Mouse (Mus musculus): Measurements from ENCODE around the gene Theg. TPM values are rescaled to one million over a fixed set of nuclear protein-coding genes. Genes with fewer than 3 reads are reported as not detected.

Theg gene
- polyA plus RNA-seq, 1 experiment from 2014 or later = not detected

GRCm38 (mm10) chr10:79530241-79530640, 56.9 kb downstream of the Theg start:
- no peaks in the 10 kb centered on the region for H3K9me3 ChIP-seq (replicated peaks)
- no peak overlapping the region for H3K4me2 ChIP-seq (replicated peaks)
- no peak for ATAC-seq (ENCODE audit: low FRiP score)
- peaks cover 16% of the 10 kb centered on the region for H3K4me1 ChIP-seq
- WGBS = 72% methylated on average over 8 of the region's 8 CpGs
- no peak overlapping the region for H3K4me3 ChIP-seq
- no peaks in the 10 kb centered on the region; the same call in 1 of the 2 replicates for H3K27me3 ChIP-seq
- no peak overlapping the region for H3K9ac ChIP-seq
- H3K27ac ChIP-seq = no peak overlapping the region
- no peaks in the 10 kb centered on the region for H3K36me3 ChIP-seq

GRCm38 (mm10) chr10:79528081-79528480, 59.0 kb downstream of the Theg start:
- Histone ChIP-seq H3K4me1 (peaks cover 9% of the 10 kb centered on the region), H3K9me3 (replicated peaks) (no peaks in the 10 kb centered on the region), H3K9ac (no peak overlapping the region), H3K27ac (no peak overlapping the region), H3K4me3 (no peak overlapping the region), H3K36me3 (no peaks in the 10 kb centered on the region), H3K4me2 (replicated peaks) (no peak overlapping the region), H3K27me3 (no peaks in the 10 kb centered on the region)
- WGBS = 80% methylated on average over 3 of the region's 3 CpGs
- ATAC-seq (ENCODE audit: low FRiP score) = no peak

DNA sequence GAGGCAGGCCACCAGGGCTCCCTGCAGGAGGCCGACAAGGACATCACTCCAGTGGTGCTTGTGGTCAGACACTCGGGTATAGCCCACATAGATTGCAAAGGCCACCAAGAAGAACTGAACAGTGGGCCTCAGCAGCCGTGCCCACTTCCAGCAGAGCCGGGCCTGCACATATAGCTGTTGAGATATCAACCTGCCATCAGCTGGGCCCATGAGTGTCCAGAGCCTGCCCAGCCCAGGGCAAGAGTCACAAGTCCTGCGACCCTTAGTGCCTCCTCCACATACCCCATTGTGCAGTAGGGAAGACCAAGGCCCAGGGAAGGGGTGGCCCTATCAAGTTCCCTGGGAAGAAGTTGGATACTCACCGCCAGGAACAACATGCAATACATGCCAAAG, 59.7 kb downstream of the Theg start:
- no peaks in the 10 kb centered on the region for H3K36me3 ChIP-seq
- no peak overlapping the region for H3K4me2 ChIP-seq (replicated peaks)
- ATAC-seq (ENCODE audit: low FRiP score) = no peak
- no peaks in the 10 kb centered on the region for H3K27me3 ChIP-seq
- no peak overlapping the region for H3K9ac ChIP-seq
- WGBS = 84% methylated on average over 6 of the region's 6 CpGs
- H3K9me3 ChIP-seq (replicated peaks) = no peaks in the 10 kb centered on the region
- no peak overlapping the region for H3K27ac ChIP-seq
- peaks cover 2% of the 10 kb centered on the region; the same call in 1 of the 2 replicates for H3K4me1 ChIP-seq
- H3K4me3 ChIP-seq = no peak overlapping the region

DNA sequence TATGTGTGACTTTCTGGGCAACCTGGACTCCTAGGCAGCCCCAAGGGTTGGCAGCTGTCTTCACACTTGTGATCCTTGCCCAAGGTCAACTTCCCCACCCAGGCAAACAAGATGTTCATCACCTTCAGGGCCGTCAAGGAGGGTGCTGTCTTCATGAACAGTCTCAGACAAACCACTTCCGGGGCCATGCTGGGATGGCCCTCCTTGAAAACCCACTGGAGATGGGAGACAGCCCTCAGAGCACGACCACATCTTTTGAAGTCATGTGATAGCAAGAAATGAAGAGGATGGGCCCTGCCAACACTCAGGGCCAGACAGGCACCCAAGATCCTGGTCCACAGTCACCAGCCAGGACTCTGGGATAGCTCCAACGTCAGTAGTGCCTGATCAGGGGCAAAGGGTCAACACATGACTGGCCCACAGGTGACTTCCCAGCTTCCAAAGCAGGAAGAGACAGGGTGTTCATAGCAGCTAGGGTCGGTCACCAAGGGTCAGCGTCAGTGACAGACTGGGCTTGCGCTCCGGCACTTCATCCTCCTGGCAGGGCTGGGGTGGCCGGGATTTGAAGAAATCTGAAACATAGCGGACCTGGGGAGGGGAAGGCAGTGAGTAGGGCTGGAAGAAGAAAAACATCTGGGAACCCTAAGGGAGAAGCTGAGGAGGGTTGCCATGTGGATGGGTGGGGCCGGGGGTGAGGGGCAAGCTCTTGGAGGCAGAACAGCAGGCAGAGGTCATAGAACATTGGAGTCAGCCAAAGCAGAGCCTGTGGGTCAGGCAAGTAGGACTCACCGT, 60.3 kb downstream of the Theg start:
- Histone ChIP-seq H3K4me1 (no peaks in the 10 kb centered on the region), H3K4me2 (replicated peaks) (no peak overlapping the region), H3K27ac (no peak overlapping the region), H3K4me3 (no peak overlapping the region), H3K9ac (no peak overlapping the region), H3K27me3 (no peaks in the 10 kb centered on the region), H3K36me3 (no peaks in the 10 kb centered on the region), H3K9me3 (replicated peaks) (no peaks in the 10 kb centered on the region)
- WGBS = 84% methylated on average over 12 of the region's 12 CpGs
- no peak for ATAC-seq (ENCODE audit: low FRiP score)

Small RNA genes lying within 50 kb of the gene (microRNA-seq; reads per million reads assigned to microRNA genes)
- gene Mir6909 = not detected

Other genes starting within 250 kb of the Theg start
- gene Vmn2r82, start 230.8 kb downstream of the Theg start, polyA plus RNA-seq (2016; fragmentation: Nextera tagmentation; extraction: Ambion mirVana) = not detected in 2 replicates
- gene Vmn2r83, start 118.6 kb downstream of the Theg start, polyA plus RNA-seq (2016; fragmentation: Nextera tagmentation; extraction: Ambion mirVana) = 0.05 TPM in 1 of 2 replicates, not detected in the other
- gene Plpp2, start 53.5 kb downstream of the Theg start, polyA plus RNA-seq (2016; fragmentation: Nextera tagmentation; extraction: Ambion mirVana) = 13.4 and 14.6 TPM in 2 replicates
- 57.8 and 66.1 TPM in 2 replicates for gene Mier2, start 32.1 kb downstream of the Theg start, polyA plus RNA-seq (2016; fragmentation: Nextera tagmentation; extraction: Ambion mirVana)
- 0.08 TPM in 1 of 2 replicates, not detected in the other for gene C2cd4c, start 26.7 kb upstream of the Theg start, polyA plus RNA-seq (2016; fragmentation: Nextera tagmentation; extraction: Ambion mirVana)
- gene Shc2, start 50.6 kb upstream of the Theg start, polyA plus RNA-seq (2016; fragmentation: Nextera tagmentation; extraction: Ambion mirVana) = 30.3 and 33.0 TPM in 2 replicates
- gene Odf3l2, start 58.4 kb upstream of the Theg start, polyA plus RNA-seq (2016; fragmentation: Nextera tagmentation; extraction: Ambion mirVana) = not detected in 2 replicates
- 2.9 and 3.2 TPM in 2 replicates for gene Madcam1, start 77.2 kb upstream of the Theg start, polyA plus RNA-seq (2016; fragmentation: Nextera tagmentation; extraction: Ambion mirVana)
- gene Tpgs1, start 82.0 kb upstream of the Theg start, polyA plus RNA-seq (2016; fragmentation: Nextera tagmentation; extraction: Ambion mirVana) = 68.1 and 69.4 TPM in 2 replicates
- 121 and 124 TPM in 2 replicates for gene Cdc34, start 94.9 kb upstream of the Theg start, polyA plus RNA-seq (2016; fragmentation: Nextera tagmentation; extraction: Ambion mirVana)
- gene Gzmm, start 101.7 kb upstream of the Theg start, polyA plus RNA-seq (2016; fragmentation: Nextera tagmentation; extraction: Ambion mirVana) = 1.2 and 1.3 TPM in 2 replicates
- gene Bsg, start 117.2 kb upstream of the Theg start, polyA plus RNA-seq (2016; fragmentation: Nextera tagmentation; extraction: Ambion mirVana) = 658 and 661 TPM in 2 replicates
- gene Hcn2, start 129.3 kb upstream of the Theg start, polyA plus RNA-seq (2016; fragmentation: Nextera tagmentation; extraction: Ambion mirVana) = 0.45 and 0.48 TPM in 2 replicates
- gene Polrmt, start 159.2 kb upstream of the Theg start, polyA plus RNA-seq (2016; fragmentation: Nextera tagmentation; extraction: Ambion mirVana) = 42.7 and 47.5 TPM in 2 replicates
- gene Fgf22, start 167.7 kb upstream of the Theg start, polyA plus RNA-seq (2016; fragmentation: Nextera tagmentation; extraction: Ambion mirVana) = 0.42 and 0.72 TPM in 2 replicates
- 103 and 108 TPM in 2 replicates for gene Rnf126, start 179.6 kb upstream of the Theg start, polyA plus RNA-seq (2016; fragmentation: Nextera tagmentation; extraction: Ambion mirVana)
- 2.3 and 2.7 TPM in 2 replicates for gene Fstl3, start 189.9 kb upstream of the Theg start, polyA plus RNA-seq (2016; fragmentation: Nextera tagmentation; extraction: Ambion mirVana)
- gene Prss57, start 203.6 kb upstream of the Theg start, polyA plus RNA-seq (2016; fragmentation: Nextera tagmentation; extraction: Ambion mirVana) = 0.23 and 0.30 TPM in 2 replicates
- gene Palm, start 206.2 kb upstream of the Theg start, polyA plus RNA-seq (2016; fragmentation: Nextera tagmentation; extraction: Ambion mirVana) = 189 and 198 TPM in 2 replicates
- 1.3 and 2.1 TPM in 2 replicates for gene Misp, start 233.7 kb upstream of the Theg start, polyA plus RNA-seq (2016; fragmentation: Nextera tagmentation; extraction: Ambion mirVana)